Mouse (Mus musculus) regulatory T cell (primary cell): Measurements from ENCODE around the gene Prrt1.

Experiments
- in situ Hi-C: fragments of 300-600 bp; cut with MboI, MseI; formaldehyde crosslinking; loops from one replicate; pipeline ENCODE4 v1.15.1; 2025; ENCODE audit warnings: high pct_unique_total_duplicates

The Prrt1 gene

GRCm38 (mm10) chr17:34629221-34629751 is at the start of gene Prrt1:
Prrt1 (plus strand) TSS chr17:34629533.
- in situ Hi-C loops = no loop called here

GRCm38 (mm10) chr17:34582528-34582927 is 46.8 kb upstream of the Prrt1 start:
- in situ Hi-C loops = no loop called here

- in situ Hi-C loops = no loop called here
Measured at GRCm38 (mm10) chr17:34583397-34583796, 45.9 kb upstream of the Prrt1 start.

- in situ Hi-C loops = no loop called here
Measured at GRCm38 (mm10) chr17:34583819-34584218, 45.5 kb upstream of the Prrt1 start.

GRCm38 (mm10) chr17:34585121-34585520 is 44.2 kb upstream of the Prrt1 start:
- in situ Hi-C loops = no loop called here

- in situ Hi-C loops = no loop called here
Measured at GRCm38 (mm10) chr17:34585877-34586771, 43.2 kb upstream of the Prrt1 start.

DNA sequence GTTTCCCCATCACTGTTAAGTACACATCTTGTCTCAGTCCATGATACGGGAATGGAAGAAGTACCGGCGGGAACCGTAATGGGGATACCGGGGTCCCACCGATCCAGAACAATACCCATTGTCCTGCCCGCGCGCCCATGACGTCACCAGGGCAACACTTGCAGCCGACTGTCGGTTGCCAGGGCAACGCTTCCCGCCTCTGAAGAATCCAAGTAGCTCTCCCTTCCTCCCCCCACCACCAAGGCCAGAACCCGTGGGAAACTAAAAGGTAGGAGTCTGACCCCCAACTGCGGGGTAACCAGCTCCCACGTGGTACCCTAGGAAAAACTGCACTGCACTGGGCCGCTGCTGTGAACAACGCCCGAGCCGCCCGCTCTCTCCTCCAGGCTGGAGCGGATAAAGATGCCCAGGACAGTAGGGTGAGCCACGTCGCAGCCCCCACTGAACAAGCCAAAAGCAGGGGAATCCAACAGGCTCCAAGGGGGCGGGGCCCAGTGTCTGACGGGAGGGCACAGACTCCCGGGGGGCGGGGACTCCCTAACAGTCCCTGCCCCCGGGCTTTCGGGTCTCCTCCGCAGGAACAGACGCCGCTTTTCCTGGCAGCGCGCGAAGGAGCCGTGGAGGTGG is 42.4 kb upstream of the Prrt1 start:
- in situ Hi-C loops = no loop called here

DNA sequence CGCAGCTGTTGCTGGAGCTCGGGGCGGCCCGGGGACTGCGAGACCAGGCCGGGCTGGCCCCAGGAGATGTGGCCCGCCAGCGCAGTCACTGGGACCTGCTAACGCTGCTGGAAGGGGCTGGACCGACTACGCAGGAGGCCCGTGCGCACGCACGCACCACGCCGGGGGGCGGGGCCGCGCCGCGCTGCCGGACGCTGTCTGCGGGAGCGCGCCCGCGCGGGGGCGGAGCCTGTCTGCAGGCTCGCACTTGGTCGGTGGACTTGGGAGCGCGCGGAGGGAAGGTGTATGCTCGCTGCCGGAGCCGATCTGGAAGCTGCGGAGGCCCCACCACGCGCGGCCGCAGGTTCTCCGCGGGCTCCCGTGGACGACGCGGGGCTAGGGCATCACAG is 41.9 kb upstream of the Prrt1 start:
- in situ Hi-C loops = no loop called here

DNA sequence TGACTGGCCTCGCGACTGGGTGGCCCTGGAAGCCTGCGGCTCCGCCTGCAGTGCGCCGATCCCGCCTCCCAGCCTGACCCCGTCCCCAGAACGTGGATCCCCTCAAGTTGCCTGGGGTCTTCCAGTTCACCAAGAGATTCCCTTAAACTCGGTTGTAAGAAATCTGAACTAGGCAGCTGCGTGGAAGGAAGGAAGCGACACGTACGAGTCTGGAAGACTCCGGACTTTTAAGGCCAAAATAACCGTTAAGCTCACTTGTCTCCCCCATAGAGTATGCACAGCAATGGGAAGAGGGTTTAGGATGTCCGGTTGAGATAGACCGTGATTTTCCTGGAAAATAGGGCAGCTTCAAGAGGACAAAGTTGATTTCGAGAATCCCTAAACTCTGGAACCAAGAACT is 41.5 kb upstream of the Prrt1 start:
- in situ Hi-C loops = no loop called here

DNA sequence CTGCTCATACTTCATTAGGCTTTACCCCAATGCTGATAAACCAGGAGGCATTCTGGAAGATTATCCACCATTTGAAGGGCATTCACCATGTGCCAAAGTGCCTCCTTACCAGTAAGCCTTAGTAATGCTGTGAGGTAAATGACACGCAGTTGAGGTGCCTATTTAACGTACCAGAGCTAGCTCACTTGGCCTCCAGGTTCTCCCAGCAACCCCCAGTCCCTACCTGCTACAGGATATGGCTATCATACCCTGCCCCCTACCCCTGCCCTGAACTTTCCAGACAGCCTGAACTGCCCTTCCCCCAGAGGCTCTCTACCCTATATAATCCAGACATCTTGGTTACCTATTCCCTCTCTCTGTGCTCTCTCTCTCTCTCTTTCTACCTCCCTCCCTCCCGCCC is 40.6 kb upstream of the Prrt1 start:
- in situ Hi-C loops = no loop called here

GRCm38 (mm10) chr17:34589206-34589605 is 40.1 kb upstream of the Prrt1 start:
- in situ Hi-C loops = no loop called here

DNA sequence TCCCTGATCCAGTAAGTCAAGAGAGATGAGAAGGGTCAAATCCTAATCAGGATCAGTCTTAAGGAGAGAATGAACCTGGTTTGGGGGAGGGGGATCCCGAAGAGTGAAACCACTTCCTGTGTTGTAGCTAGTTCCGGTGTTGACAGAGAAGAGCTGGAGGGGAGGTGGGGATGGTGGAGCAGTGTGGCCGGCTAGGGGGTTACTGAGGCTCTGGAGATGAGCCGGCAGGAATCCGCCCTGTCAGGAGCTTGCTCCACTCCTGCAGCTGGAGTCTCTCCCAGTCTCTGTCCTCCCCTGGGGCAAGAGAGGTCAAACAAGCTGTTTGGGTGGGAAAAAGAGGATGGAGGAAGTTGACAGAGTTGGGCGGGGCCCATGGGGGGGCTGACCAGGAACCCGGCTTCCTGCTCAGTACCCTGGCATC is 39.6 kb upstream of the Prrt1 start, which contains the start of gene Gpsm3:
Gene Gpsm3 (plus strand): TSS at position 126 of the 421 bp plus-strand sequence.
- in situ Hi-C loops = no loop called here

- in situ Hi-C loops = no loop called here
Measured at GRCm38 (mm10) chr17:34590154-34590987, 39.0 kb upstream of the Prrt1 start.

GRCm38 (mm10) chr17:34591029-34591993 is 38.0 kb upstream of the Prrt1 start, which contains the start of gene Pbx2:
Pbx2 (plus strand) TSS chr17:34591266.
- in situ Hi-C loops = no loop called here

- in situ Hi-C loops = no loop called here
Measured at GRCm38 (mm10) chr17:34591994-34592375, 37.3 kb upstream of the Prrt1 start.

- in situ Hi-C loops = no loop called here
Measured at GRCm38 (mm10) chr17:34592581-34593549, 36.5 kb upstream of the Prrt1 start.

DNA sequence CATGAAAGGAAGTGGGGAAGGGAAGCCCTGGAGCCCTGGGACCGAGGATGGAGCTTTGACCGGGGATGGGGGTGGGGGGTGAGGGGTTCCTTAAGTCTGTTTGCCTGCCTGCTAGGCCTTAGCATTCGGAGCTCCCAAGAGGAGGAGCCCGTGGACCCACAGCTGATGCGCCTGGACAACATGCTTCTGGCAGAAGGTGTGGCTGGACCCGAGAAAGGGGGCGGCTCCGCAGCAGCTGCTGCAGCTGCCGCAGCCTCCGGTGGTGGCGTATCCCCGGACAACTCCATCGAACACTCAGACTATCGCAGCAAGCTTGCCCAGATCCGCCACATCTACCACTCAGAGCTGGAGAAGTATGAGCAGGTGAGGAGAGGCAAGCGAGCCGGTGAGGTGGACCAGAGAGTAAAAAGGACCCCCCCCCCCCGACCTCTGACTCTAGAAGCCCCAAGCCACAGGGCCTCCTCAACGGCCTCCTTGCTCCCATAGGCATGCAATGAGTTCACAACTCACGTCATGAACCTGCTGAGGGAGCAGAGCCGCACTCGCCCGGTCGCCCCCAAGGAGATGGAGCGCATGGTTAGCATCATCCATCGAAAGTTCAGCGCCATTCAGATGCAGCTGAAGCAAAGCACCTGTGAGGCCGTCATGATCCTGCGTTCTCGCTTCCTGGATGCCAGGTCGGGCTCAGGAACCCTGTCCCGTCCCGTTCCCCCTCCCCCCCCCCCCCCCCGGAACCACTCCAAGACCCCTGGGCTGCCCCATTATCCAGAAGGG is 35.4 kb upstream of the Prrt1 start:
- in situ Hi-C loops = no loop called here

DNA sequence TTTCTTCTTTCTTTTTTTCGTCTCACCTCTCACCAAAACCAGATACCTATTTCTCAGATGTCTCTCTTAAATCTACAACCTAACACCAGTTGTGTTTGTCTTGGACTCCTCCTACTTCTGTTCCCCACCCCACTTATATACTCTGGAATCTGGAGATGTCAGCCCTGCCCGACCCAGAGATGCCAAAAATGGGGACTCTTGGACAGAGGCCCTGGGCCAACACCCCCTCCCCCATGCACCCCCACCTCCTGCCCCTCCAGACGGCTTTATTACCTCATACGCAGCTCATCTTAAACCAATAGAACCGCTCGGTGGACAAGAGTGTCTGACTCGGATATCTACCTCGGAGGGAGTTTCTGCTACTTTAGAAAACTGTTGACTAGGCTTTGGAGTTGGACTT is 33.2 kb upstream of the Prrt1 start:
- in situ Hi-C loops = no loop called here
